Mouse (Mus musculus) kidney, adult 2 months (tissue): ENCODE results near the gene B230217C12Rik. TPM values are rescaled to one million over a fixed set of nuclear protein-coding genes. Genes with fewer than 3 reads are reported as not detected.

ENCODE experiments used
- DNase-seq: peaks from one replicate; pipeline ENCODE4 v3.0.0; 2021
- H3K27ac ChIP-seq: fragments of 200-500 bp; 2 replicates; pipeline ENCODE4 v1.5.1; 2012; ENCODE audit warnings: low read depth, low read length, control low read depth, inconsistent platforms; ENCODE audit not compliant: insufficient read depth
- H3K27me3 ChIP-seq: fragments of 200-500 bp; replicated peaks from 2 replicates; pipeline ENCODE4 v1.6.1; 2012; ENCODE audit warnings: mild to moderate bottlenecking, moderate library complexity, low read length, inconsistent platforms; ENCODE audit not compliant: control insufficient read depth, insufficient read depth
- H3K36me3 ChIP-seq: fragments of 200-500 bp; 2 replicates; pipeline ENCODE4 v1.6.1; 2012; ENCODE audit warnings: mild to moderate bottlenecking, moderate library complexity, low read length, inconsistent platforms; ENCODE audit not compliant: control insufficient read depth, insufficient read depth
- H3K4me1 ChIP-seq: fragments of 200-500 bp; 2 replicates; pipeline ENCODE4 v1.6.1; 2011; ENCODE audit warnings: low read length; ENCODE audit not compliant: control insufficient read depth, insufficient read depth
- H3K4me3 ChIP-seq: fragments of 200-500 bp; 2 replicates; pipeline ENCODE4 v1.5.1; 2011; ENCODE audit warnings: mild to moderate bottlenecking, low read depth, low read length, control low read depth; ENCODE audit not compliant: insufficient read depth
- CTCF ChIP-seq: fragments of 200-500 bp; conservative IDR thresholded peaks from 2 replicates; pipeline ENCODE4 v1.5.1; 2011; ENCODE audit warnings: low read depth, mild to moderate bottlenecking, control low read depth, low read length, moderate library complexity, mixed read lengths; ENCODE audit not compliant: insufficient read depth, insufficient read length
- POLR2A ChIP-seq: fragments of 200-500 bp; IDR thresholded peaks from one replicate; pipeline ENCODE4 v1.6.1; 2011; ENCODE audit warnings: low read depth, low read length, control low read depth
- WGBS: fragments of 180-500 bp; shearing (Covaris S2); methylation state at CpG from one replicate; pipeline ENCODE4 v1.1.7; 2018; 5-methylcytosine and 5-hydroxymethylcytosine counted together
- polyA plus RNA-seq: library from polyadenylated mRNA; depleted of rRNA; stranded (reverse); fragments of >200 nt; gene quantifications from 2 replicates; pipeline ENCODE4 v1.2.3, GENCODE M21; 2012; rRNA removed

Gene B230217C12Rik
- polyA plus RNA-seq, 1 experiment, result 2.0 TPM

DNA sequence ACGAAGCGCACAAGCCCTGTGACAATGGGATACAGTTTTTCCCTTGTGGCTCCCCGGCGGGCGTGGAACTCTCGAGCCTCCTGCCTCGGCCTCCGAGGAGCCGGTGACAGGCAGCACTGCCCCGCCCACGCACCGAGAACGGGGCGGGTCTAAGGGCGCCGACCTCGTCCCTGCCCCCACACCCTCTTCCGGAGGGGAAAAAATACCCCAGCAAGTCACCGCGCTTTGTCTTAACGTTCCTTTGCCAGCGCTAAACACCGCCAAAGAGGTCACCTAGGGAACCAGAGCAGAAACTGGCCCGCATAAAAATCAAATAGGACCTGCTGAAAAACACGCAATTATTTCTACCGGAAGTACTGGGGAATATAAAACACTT is 43.0 kb downstream of the B230217C12Rik start:
- peaks cover 3% of the 10 kb centered on the region; the same call in 1 of the 2 replicates for H3K4me1 ChIP-seq
- DNase-seq, result peak; percentile 78
- WGBS, result 7% methylated on average over 26 of the region's 26 CpGs
- H3K36me3 ChIP-seq, result no peaks in the 10 kb centered on the region
- peak overlapping the region; percentile 75 for H3K4me3 ChIP-seq
- TF ChIP-seq POLR2A (no peak), CTCF (no peak)
- H3K27ac ChIP-seq, result peak overlapping the region; percentile 90
- H3K27me3 ChIP-seq, result no peaks in the 10 kb centered on the region

DNA sequence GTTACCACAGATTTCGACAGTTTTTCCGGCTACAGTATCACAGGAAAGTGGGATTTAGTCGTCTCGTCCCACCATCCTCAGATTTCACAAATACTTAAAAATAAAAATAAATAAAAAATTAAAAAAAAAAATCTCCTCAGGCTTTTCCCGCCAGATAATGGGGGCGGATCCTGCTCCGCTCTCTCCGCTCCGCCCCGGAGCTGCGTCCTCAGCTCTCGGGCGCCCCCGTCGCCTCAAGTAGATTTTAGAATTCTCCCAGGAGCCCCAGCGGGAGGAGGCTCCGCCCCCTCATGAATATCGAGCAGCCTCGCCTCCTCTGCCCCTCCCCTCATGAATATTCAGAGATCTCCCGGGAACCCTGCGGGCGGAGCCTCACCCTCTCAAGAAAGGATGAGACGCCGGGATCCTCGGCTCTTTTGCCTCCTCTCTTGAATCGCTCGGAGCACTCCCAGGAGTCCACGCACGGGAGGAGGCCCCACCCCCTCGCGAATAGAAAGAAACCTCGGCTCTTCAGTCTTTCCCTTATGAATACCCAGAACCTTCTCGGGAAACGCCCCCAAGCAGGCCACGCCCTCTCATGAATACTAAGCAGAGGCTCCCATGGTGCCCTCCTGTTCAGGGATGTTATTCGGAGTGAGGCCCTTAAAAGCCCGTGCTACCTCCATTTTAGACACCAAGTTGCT is 43.5 kb downstream of the B230217C12Rik start, which contains the start of gene Fbxo47:
TSS of gene Fbxo47 (minus strand) at position 237 of the 683 bp plus-strand sequence.
- DNase-seq, result peak; percentile 99
- Histone ChIP-seq H3K4me1 (peaks cover 3% of the 10 kb centered on the region; the same call in 1 of the 2 replicates), H3K4me3 (peak within 1 kb of the TSS; percentile 75), H3K27ac (peak within 1 kb of the TSS; percentile 90), H3K36me3 (no peaks in the 10 kb centered on the region), H3K27me3 (no peaks in the 10 kb centered on the region)
- WGBS, result under 1% methylated on average over 37 of the region's 37 CpGs
- TF ChIP-seq CTCF (peak; percentile 62), POLR2A (no peak)

DNA sequence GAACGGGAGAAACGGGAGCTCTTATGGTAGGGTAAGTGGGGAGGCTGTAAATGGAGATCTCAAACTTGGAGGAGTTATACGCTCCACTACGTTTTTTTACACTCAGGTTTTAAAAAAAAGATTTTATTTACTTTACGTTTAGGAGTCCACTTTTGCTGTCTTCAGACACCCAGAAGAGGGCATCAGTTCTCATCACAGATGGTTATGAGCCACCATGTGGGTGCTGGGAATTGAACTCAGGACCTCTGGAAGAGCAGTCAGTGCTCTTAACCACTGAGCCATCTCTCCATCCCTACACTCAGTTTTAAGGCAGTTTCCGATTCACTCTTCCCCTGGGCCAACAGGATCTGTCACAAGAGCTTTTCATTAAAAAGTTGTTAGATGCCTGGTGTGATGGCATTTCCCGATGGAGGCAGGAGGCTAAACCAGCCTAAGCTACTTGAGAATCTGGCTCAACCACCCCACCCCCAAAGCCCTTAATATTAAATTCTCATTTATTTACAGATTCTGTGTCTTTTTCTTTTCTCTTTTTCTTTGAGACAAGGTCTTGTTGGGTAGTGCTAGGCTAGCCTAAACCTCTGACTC is 44.1 kb downstream of the B230217C12Rik start:
- TF ChIP-seq CTCF (no peak), POLR2A (no peak)
- no peaks in the 10 kb centered on the region for H3K27me3 ChIP-seq
- H3K4me1 ChIP-seq, result peaks cover 3% of the 10 kb centered on the region; the same call in 1 of the 2 replicates
- peak overlapping the region; percentile 64 for H3K4me3 ChIP-seq
- no peaks in the 10 kb centered on the region for H3K36me3 ChIP-seq
- no peak for DNase-seq
- 25% methylated on average over 7 of the region's 7 CpGs for WGBS
- peak overlapping the region; percentile 69 for H3K27ac ChIP-seq

DNA sequence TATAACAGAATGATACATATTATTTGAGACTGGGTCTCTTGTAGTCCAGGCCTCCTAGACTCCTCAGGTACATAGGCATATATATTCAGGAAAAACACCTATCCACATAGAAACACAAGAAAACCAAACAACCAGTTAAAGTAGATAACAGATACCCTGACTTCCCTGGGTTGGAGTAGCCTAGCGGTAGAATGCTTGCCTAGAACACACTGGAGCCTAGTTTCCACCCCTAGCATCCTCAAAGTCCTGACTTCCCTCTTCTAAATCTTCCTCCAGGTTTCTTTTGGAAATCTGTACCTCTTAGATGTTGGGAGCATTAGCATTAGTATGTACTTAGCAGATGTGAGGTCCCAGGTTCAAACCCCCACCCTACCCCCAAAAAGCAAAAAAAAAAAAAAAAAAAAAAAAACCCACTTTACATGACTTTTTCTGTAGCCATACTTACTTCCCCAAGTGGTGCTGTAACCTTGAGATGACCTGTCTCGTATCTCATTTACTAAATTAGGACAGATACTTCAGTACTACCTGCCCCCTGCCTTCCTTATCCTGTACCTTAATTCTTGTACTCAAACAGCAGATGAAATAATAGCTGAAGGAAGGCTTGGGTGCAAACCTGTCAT is 44.8 kb downstream of the B230217C12Rik start:
- Histone ChIP-seq H3K27me3 (no peaks in the 10 kb centered on the region), H3K4me1 (peaks cover 3% of the 10 kb centered on the region; the same call in 1 of the 2 replicates), H3K4me3 (no peak overlapping the region), H3K36me3 (no peaks in the 10 kb centered on the region), H3K27ac (no peak overlapping the region)
- no peak for DNase-seq
- WGBS, result 87% methylated on average over 2 of the region's 2 CpGs
- TF ChIP-seq POLR2A, result no peak
- TF ChIP-seq CTCF, result no peak

DNA sequence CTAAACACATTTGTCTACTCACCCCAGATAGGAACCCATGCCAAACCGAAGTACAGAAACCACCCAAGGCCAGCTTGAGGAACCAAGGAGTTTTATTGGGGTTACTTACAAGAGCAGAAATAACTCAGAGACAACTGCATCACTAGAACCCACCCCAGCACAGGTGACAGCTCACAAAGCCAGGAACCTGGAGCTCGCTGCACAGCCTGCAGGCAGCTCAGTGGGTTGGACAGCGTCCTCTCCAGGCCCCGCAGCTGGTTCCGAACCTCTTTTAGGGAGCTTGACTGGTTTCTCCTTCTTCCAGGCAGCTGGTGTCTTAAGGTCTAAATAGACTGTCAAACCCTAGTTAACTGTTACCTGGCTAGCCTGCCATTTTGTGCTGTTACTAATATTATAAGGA is 51.2 kb downstream of the B230217C12Rik start:
- no peak for TF ChIP-seq CTCF
- TF ChIP-seq POLR2A, result no peak
- Histone ChIP-seq H3K4me1 (no peaks in the 10 kb centered on the region), H3K27ac (no peak overlapping the region), H3K27me3 (no peaks in the 10 kb centered on the region), H3K4me3 (no peak overlapping the region), H3K36me3 (no peaks in the 10 kb centered on the region)
- 81% methylated on average over 5 of the region's 5 CpGs for WGBS
- DNase-seq, result no peak

Other genes starting within 250 kb of the B230217C12Rik start
- gene Epop, start 211.1 kb upstream of the B230217C12Rik start, polyA plus RNA-seq, result 0.86 and 1.2 TPM in 2 replicates
- gene Mllt6, start 177.4 kb upstream of the B230217C12Rik start, polyA plus RNA-seq, result 36.6 and 40.4 TPM in 2 replicates
- gene Cisd3, start 155.0 kb upstream of the B230217C12Rik start, polyA plus RNA-seq, result 139 and 149 TPM in 2 replicates
- 53.9 and 56.5 TPM in 2 replicates for gene Pcgf2, start 140.3 kb upstream of the B230217C12Rik start, polyA plus RNA-seq
- gene Psmb3, start 137.4 kb upstream of the B230217C12Rik start, polyA plus RNA-seq, result 397 and 399 TPM in 2 replicates
- 9.2 and 10.6 TPM in 2 replicates for gene Pip4k2b, start 96.1 kb upstream of the B230217C12Rik start, polyA plus RNA-seq
- gene Cwc25, start 74.2 kb upstream of the B230217C12Rik start, polyA plus RNA-seq, result 7.1 and 8.5 TPM in 2 replicates
- not detected in 2 replicates for gene 1700001P01Rik, start 64.9 kb upstream of the B230217C12Rik start, polyA plus RNA-seq
- gene Rpl23, start 58.3 kb upstream of the B230217C12Rik start, polyA plus RNA-seq, result 118 and 181 TPM in 2 replicates
- 106 and 110 TPM in 2 replicates for gene Lasp1, start 41.8 kb upstream of the B230217C12Rik start, polyA plus RNA-seq
- gene Fbxo47, start 43.4 kb downstream of the B230217C12Rik start, polyA plus RNA-seq, result 0.33 and 0.39 TPM in 2 replicates
- gene Plxdc1, start 145.7 kb downstream of the B230217C12Rik start, polyA plus RNA-seq, result 1.0 TPM in 2 replicates
- gene Arl5c, start 155.4 kb downstream of the B230217C12Rik start, polyA plus RNA-seq, result 0.75 and 2.8 TPM in 2 replicates
- 6.1 and 7.6 TPM in 2 replicates for gene Cacnb1, start 182.3 kb downstream of the B230217C12Rik start, polyA plus RNA-seq
- 503 and 653 TPM in 2 replicates for gene Rpl19, start 185.9 kb downstream of the B230217C12Rik start, polyA plus RNA-seq
- gene Stac2, start 212.7 kb downstream of the B230217C12Rik start, polyA plus RNA-seq, result 0.05 and 0.42 TPM in 2 replicates